Mouse (Mus musculus): ENCODE measurements around the gene Siglece. TPM values are rescaled to one million over a fixed set of nuclear protein-coding genes. Genes with fewer than 3 reads are reported as not detected.

The Siglece gene
- 1.3 and 1.4 TPM in 2 replicates for polyA plus RNA-seq (2015; fragmentation: Nextera tagmentation; extraction: Ambion mirVana)

DNA sequence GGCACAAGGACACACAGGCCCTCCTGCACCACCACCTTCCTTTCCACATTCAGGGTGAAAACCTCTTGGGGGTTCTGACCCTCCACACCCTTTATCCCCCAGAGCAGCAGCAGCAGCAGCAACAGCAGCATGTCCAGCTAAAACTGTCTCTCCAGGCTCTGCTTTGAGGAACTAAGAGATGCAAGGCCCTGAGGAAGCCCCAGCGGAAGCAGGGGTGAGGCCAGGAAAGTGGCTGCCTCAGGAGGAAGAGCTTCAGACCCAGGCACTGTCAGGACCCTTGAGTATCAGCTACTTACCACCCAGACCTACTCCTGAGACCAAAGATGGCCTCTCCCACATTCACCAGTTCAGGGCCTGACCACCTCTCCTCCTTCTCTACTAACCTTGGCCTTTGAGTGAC is at the start of gene Siglece:
TSS of gene Siglece (minus strand) at position 160 of the 400 bp plus-strand sequence.

GRCm38 (mm10) chr7:43690118-43690517 is 30.2 kb upstream of the Siglece start, which contains the start of gene Klk14:
TSS of gene Klk14 (plus strand) at chr7:43690418.

DNA sequence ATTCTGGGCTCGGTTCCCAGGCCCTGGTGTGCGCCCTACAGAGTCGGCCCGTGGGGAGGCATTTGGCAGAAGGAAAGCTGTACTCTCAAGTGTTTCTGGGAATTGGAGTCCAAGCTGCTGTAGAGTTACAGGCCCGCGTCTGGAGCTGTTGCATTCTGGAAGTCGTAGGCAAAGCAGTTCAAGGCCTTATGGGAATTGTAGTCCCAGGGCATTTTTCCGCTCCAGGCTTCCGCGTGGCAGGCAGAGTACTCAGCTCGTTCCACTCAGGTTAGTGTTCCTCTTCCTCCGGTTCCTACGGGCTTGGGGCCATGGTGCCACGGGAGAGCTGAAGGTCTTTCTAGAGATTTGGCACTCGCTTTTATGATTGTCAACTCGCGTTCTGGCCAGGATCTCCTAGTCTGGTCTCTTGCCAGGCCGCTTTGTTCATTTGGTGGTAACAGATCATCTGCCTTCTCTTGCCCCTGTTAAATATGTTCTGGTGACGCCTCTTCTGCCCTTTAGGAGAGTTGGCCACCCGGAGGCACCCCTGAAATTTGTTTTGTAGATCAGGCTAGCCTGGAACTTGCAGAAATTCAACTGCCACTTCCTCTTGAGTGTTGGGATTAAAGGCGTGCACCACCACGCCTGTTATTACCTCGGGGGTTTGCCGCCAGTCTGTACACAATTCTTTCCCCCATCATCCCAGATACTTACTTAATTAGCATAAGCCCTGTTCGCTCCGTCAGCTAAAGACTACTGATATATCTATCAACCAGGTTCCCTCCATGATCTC is 12.0 kb upstream of the Siglece start, which contains the start of gene Ctu1:
TSS of gene Ctu1 (plus strand) at position 208 of the 772 bp plus-strand sequence.

GRCm38 (mm10) chr7:43634500-43634899 is 25.5 kb downstream of the Siglece start, which contains the start of gene Ceacam18:
TSS of gene Ceacam18 (plus strand) at chr7:43634707.

DNA sequence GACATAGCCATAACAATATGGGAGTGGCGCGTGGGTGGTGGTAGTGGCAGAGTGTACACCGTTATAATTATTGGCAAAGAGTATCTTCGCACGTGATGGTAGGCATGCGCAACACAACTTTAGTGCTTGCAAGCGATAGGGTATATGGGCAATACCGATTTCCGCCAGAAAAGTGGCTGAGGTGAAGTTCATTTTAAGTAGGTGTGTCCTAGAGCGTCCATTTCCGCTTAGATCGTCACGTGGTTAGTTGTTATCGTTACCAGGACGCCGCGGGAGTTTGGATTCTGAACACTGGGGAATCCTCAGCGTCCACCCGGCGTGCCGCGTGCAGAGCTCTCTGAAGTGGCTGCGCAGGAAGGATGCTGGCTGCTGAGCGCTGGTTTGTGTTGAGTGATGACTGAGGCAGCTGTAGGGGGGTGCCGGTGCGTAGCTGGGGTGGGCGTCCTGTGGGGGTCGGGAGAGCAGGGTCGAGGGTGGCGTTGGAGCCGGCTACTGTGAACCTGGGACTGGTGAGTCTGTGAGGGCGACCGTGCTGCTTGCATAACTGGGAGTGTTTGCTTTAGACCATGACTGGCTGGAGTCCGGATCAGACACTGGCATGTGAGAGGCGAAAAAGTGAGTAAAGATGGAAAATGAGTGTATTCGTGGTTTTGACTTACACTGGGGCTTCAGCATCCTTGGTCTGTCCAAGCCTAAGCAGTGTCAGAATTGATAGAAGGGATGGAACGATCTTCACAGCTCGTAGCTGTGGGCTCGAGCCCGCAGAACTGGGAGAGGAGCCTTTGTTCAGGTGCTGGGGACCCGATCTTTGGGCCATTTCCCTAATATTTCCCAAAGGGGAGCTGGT is 52.8 kb downstream of the Siglece start, which contains the start of gene Zfp819:
TSS of gene Zfp819 (plus strand) at position 274 of the 847 bp plus-strand sequence.

Other genes starting within 250 kb of the Siglece start
- not detected in 2 replicates for gene Lim2, start 232.5 kb downstream of the Siglece start, polyA plus RNA-seq (2015; fragmentation: Nextera tagmentation; extraction: Ambion mirVana)
- 0.95 and 2.4 TPM in 2 replicates for gene Nkg7, start 223.1 kb downstream of the Siglece start, polyA plus RNA-seq (2015; fragmentation: Nextera tagmentation; extraction: Ambion mirVana)
- not detected in 2 replicates for gene Cldnd2, start 219.4 kb downstream of the Siglece start, polyA plus RNA-seq (2015; fragmentation: Nextera tagmentation; extraction: Ambion mirVana)
- 379 and 383 TPM in 2 replicates for gene Etfb, start 216.1 kb downstream of the Siglece start, polyA plus RNA-seq (2015; fragmentation: Nextera tagmentation; extraction: Ambion mirVana)
- 0.18 and 0.69 TPM in 2 replicates for gene Gm45233, start 216.0 kb downstream of the Siglece start, polyA plus RNA-seq (2015; fragmentation: Nextera tagmentation; extraction: Ambion mirVana)
- gene Vsig10l, start 197.0 kb downstream of the Siglece start, polyA plus RNA-seq (2015; fragmentation: Nextera tagmentation; extraction: Ambion mirVana): 5.1 and 6.0 TPM in 2 replicates
- 0.26 and 0.65 TPM in 2 replicates for gene Iglon5, start 170.1 kb downstream of the Siglece start, polyA plus RNA-seq (2015; fragmentation: Nextera tagmentation; extraction: Ambion mirVana)
- not detected in 2 replicates for gene 4931406B18Rik, start 154.2 kb downstream of the Siglece start, polyA plus RNA-seq (2015; fragmentation: Nextera tagmentation; extraction: Ambion mirVana)
- gene Cd33, start 115.7 kb downstream of the Siglece start, polyA plus RNA-seq (2015; fragmentation: Nextera tagmentation; extraction: Ambion mirVana): 1.3 and 2.0 TPM in 2 replicates
- 1.6 and 2.8 TPM in 2 replicates for gene Zfp658, start 97.9 kb downstream of the Siglece start, polyA plus RNA-seq (2015; fragmentation: Nextera tagmentation; extraction: Ambion mirVana)
- gene Zfp719, start 80.6 kb downstream of the Siglece start, polyA plus RNA-seq (2015; fragmentation: Nextera tagmentation; extraction: Ambion mirVana): 7.7 and 9.8 TPM in 2 replicates
- gene Zfp819, start 53.0 kb downstream of the Siglece start, polyA plus RNA-seq (2015; fragmentation: Nextera tagmentation; extraction: Ambion mirVana): not detected in 2 replicates
- 0.28 TPM in 1 of 2 replicates, not detected in the other for gene Ceacam18, start 25.5 kb downstream of the Siglece start, polyA plus RNA-seq (2015; fragmentation: Nextera tagmentation; extraction: Ambion mirVana)
- gene Ctu1, start 11.9 kb upstream of the Siglece start, polyA plus RNA-seq (2015; fragmentation: Nextera tagmentation; extraction: Ambion mirVana): 6.4 and 8.3 TPM in 2 replicates
- not detected in 2 replicates for gene Klk14, start 30.3 kb upstream of the Siglece start, polyA plus RNA-seq (2015; fragmentation: Nextera tagmentation; extraction: Ambion mirVana)
- gene Klk13, start 52.4 kb upstream of the Siglece start, polyA plus RNA-seq (2015; fragmentation: Nextera tagmentation; extraction: Ambion mirVana): 0.23 TPM in 1 of 2 replicates, not detected in the other
- not detected in 2 replicates for gene Klk12, start 108.7 kb upstream of the Siglece start, polyA plus RNA-seq (2015; fragmentation: Nextera tagmentation; extraction: Ambion mirVana)
- 0.14 and 0.38 TPM in 2 replicates for gene Klk11, start 114.4 kb upstream of the Siglece start, polyA plus RNA-seq (2015; fragmentation: Nextera tagmentation; extraction: Ambion mirVana)
- gene Klk10, start 120.9 kb upstream of the Siglece start, polyA plus RNA-seq (2015; fragmentation: Nextera tagmentation; extraction: Ambion mirVana): 2.2 and 3.9 TPM in 2 replicates
- 0.19 TPM in 1 of 2 replicates, not detected in the other for gene Klk9, start 131.7 kb upstream of the Siglece start, polyA plus RNA-seq (2015; fragmentation: Nextera tagmentation; extraction: Ambion mirVana)
- 7.3 and 16.9 TPM in 2 replicates for gene Klk8, start 137.4 kb upstream of the Siglece start, polyA plus RNA-seq (2015; fragmentation: Nextera tagmentation; extraction: Ambion mirVana)
- 0.17 TPM in 1 of 2 replicates, not detected in the other for gene Klk7, start 151.1 kb upstream of the Siglece start, polyA plus RNA-seq (2015; fragmentation: Nextera tagmentation; extraction: Ambion mirVana)
- not detected in 2 replicates for gene Klk6, start 164.3 kb upstream of the Siglece start, polyA plus RNA-seq (2015; fragmentation: Nextera tagmentation; extraction: Ambion mirVana)
- not detected in 2 replicates for gene Klk5, start 181.8 kb upstream of the Siglece start, polyA plus RNA-seq (2015; fragmentation: Nextera tagmentation; extraction: Ambion mirVana)
- gene Klk4, start 221.0 kb upstream of the Siglece start, polyA plus RNA-seq (2015; fragmentation: Nextera tagmentation; extraction: Ambion mirVana): not detected in 2 replicates